15 mouse cellular contexts compared by ENCODE assay signal in genomic region chr1:193870731-193871130, GRCm38 (mm10).
A peak's percentile ranks its signal among the peaks of the same experiment; 100 is the strongest.
DNase-seq lines count a peak whose midpoint lies in the region; ATAC-seq and TF ChIP-seq lines count a peak whose summit lies in the region.
"Had no signal": no experiment of that assay in that cellular context is flagged by ENCODE, and none has a peak within 500 bp of the region (broad histone marks: within the 10 kb centered on the region; RNA-seq: fewer than 3 reads in every experiment).

No protein-coding gene starts in this region.

- H3K4me1 ChIP-seq in kidney, embryonic 16.5 days (ENCODE audit: insufficient read depth, low read length) = no peaks in the 10 kb centered on the region
- no peaks in the 10 kb centered on the region for H3K4me1 ChIP-seq in kidney, embryonic 14.5 days (ENCODE audit: control insufficient read depth, insufficient read depth, low read length)
- no peaks in the 10 kb centered on the region for H3K4me1 ChIP-seq in kidney, postnatal 0 days (replicated peaks; ENCODE audit: insufficient read depth, low read length)
- H3K4me1 ChIP-seq in forebrain, postnatal 0 days (ENCODE audit: insufficient read depth) = no peaks in the 10 kb centered on the region
- H3K4me1 ChIP-seq: liver, embryonic 15.5 days had no signal

- no peak for TF ChIP-seq CTCF in kidney, postnatal 0 days (IDR thresholded peaks at IDR 0.05; ENCODE audit: low read depth)
- TF ChIP-seq CTCF in forebrain, postnatal 0 days (IDR thresholded peaks at IDR 0.05; ENCODE audit: low read depth) = no peak

- H3K9me3 ChIP-seq in kidney, embryonic 16.5 days (ENCODE audit: low read length) = no peaks in the 10 kb centered on the region
- H3K9me3 ChIP-seq in kidney, embryonic 14.5 days (ENCODE audit: control insufficient read depth, low read length) = no peaks in the 10 kb centered on the region
- H3K9me3 ChIP-seq in kidney, postnatal 0 days (replicated peaks; ENCODE audit: low read length) = no peaks in the 10 kb centered on the region
- H3K9me3 ChIP-seq in forebrain, postnatal 0 days (ENCODE audit: low read length) = no peaks in the 10 kb centered on the region
- H3K9me3 ChIP-seq: forebrain, embryonic 10.5 days; liver, embryonic 15.5 days; midbrain, embryonic 12.5 days had no signal

- no peak overlapping the region for H3K4me3 ChIP-seq in kidney, embryonic 16.5 days (ENCODE audit: low read length)
- no peak overlapping the region for H3K4me3 ChIP-seq in kidney, embryonic 14.5 days (ENCODE audit: low read length)
- no peak overlapping the region for H3K4me3 ChIP-seq in kidney, postnatal 0 days (replicated peaks; ENCODE audit: low read depth, low read length)
- no peak overlapping the region for H3K4me3 ChIP-seq in forebrain, postnatal 0 days (ENCODE audit: low read depth, low read length)
- H3K4me3 ChIP-seq: forebrain, embryonic 10.5 days; liver, embryonic 15.5 days; midbrain, embryonic 12.5 days had no signal

- H3K27ac ChIP-seq in kidney, embryonic 16.5 days (ENCODE audit: low read length) = no peak overlapping the region
- H3K27ac ChIP-seq in kidney, embryonic 14.5 days (ENCODE audit: low read depth, low read length) = no peak overlapping the region
- no peak overlapping the region for H3K27ac ChIP-seq in kidney, postnatal 0 days
- H3K27ac ChIP-seq in forebrain, postnatal 0 days (ENCODE audit: low read depth, low read length) = no peak overlapping the region
- H3K27ac ChIP-seq: forebrain, embryonic 10.5 days; liver, embryonic 15.5 days; midbrain, embryonic 12.5 days had no signal

- H3K27me3 ChIP-seq in kidney, embryonic 16.5 days (ENCODE audit: insufficient read depth, low read length) = no peaks in the 10 kb centered on the region
- no peaks in the 10 kb centered on the region for H3K27me3 ChIP-seq in kidney, embryonic 14.5 days (ENCODE audit: control insufficient read depth, insufficient read depth, low read length)
- no peaks in the 10 kb centered on the region for H3K27me3 ChIP-seq in kidney, postnatal 0 days (ENCODE audit: insufficient read depth, low read length)
- no peaks in the 10 kb centered on the region for H3K27me3 ChIP-seq in forebrain, postnatal 0 days (ENCODE audit: insufficient read depth, low read length)
- H3K27me3 ChIP-seq: liver, embryonic 15.5 days; midbrain, embryonic 12.5 days had no signal

- WGBS in kidney, embryonic 16.5 days = 44% methylated on average over 2 of the region's 2 CpGs
- 47% methylated on average over 2 of the region's 2 CpGs for WGBS in kidney, embryonic 14.5 days
- WGBS in kidney, postnatal 0 days = 49% methylated on average over 2 of the region's 2 CpGs
- WGBS in forebrain, postnatal 0 days = 73% methylated on average over 2 of the region's 2 CpGs

- no peak overlapping the region for H3K9ac ChIP-seq in kidney, embryonic 16.5 days (replicated peaks; ENCODE audit: low read length)
- no peak overlapping the region for H3K9ac ChIP-seq in kidney, embryonic 14.5 days (ENCODE audit: low read depth, low read length)
- H3K9ac ChIP-seq in kidney, postnatal 0 days (ENCODE audit: low read depth, low read length) = no peak overlapping the region
- H3K9ac ChIP-seq in forebrain, postnatal 0 days = no peak overlapping the region
- H3K9ac ChIP-seq: liver, embryonic 15.5 days; midbrain, embryonic 12.5 days had no signal

- ATAC-seq in kidney, embryonic 16.5 days (ENCODE audit: low FRiP score, low TSS enrichment) = 0 out of 2 replicates have a peak, but pooled peaks have one; percentile 31
- no peak for ATAC-seq in kidney, embryonic 14.5 days (ENCODE audit: low FRiP score, low TSS enrichment)
- no peak for ATAC-seq in kidney, postnatal 0 days (replicated peaks; ENCODE audit: low FRiP score, low read depth)
- no peak for ATAC-seq in forebrain, postnatal 0 days
- ATAC-seq: hindbrain, embryonic 16.5 days had no signal

- DNase-seq in adrenal gland, adult (ENCODE audit: inconsistent age in 2 of 2, low spot score in 1 of 2) = peak; percentile 24 to 78
- DNase-seq in adrenal gland, postnatal 25 days = no peak
- DNase-seq in kidney, postnatal 0 days (ENCODE audit: low spot score) = peak; percentile 48
- peak; percentile 42 for DNase-seq in lung, postnatal 36 days
- DNase-seq in thymus, postnatal 25 days = no peak
- no peak for DNase-seq in forebrain, postnatal 0 days
- DNase-seq: cerebellum, adult 9-10 months; gastrocnemius, postnatal 10 days; left cerebral cortex, postnatal 4 days had no signal

- no peaks in the 10 kb centered on the region for H3K36me3 ChIP-seq in kidney, embryonic 16.5 days (ENCODE audit: insufficient read depth, low read length)
- no peaks in the 10 kb centered on the region for H3K36me3 ChIP-seq in kidney, embryonic 14.5 days (ENCODE audit: control insufficient read depth, insufficient read depth, low read length)
- no peaks in the 10 kb centered on the region for H3K36me3 ChIP-seq in kidney, postnatal 0 days (ENCODE audit: insufficient read depth, low read length)
- H3K36me3 ChIP-seq in forebrain, postnatal 0 days (ENCODE audit: insufficient read depth) = no peaks in the 10 kb centered on the region
- H3K36me3 ChIP-seq: forebrain, embryonic 10.5 days; liver, embryonic 15.5 days; midbrain, embryonic 12.5 days had no signal

- H3K4me2 ChIP-seq in kidney, embryonic 16.5 days (replicated peaks; ENCODE audit: low read depth, low read length) = no peak overlapping the region
- H3K4me2 ChIP-seq in kidney, embryonic 14.5 days (replicated peaks; ENCODE audit: low read depth, low read length) = no peak overlapping the region
- no peak overlapping the region for H3K4me2 ChIP-seq in kidney, postnatal 0 days (ENCODE audit: low read length)
- H3K4me2 ChIP-seq in forebrain, postnatal 0 days (ENCODE audit: low read depth) = no peak overlapping the region
- H3K4me2 ChIP-seq: liver, embryonic 15.5 days; midbrain, embryonic 12.5 days had no signal

Comparison
In these comparisons a context has a peak if more than half of its experiments do, and no peak if none do; other contexts are left out.
1. DNase-seq: peak in adrenal gland, adult (2 of 2), kidney, postnatal 0 days (single experiment) and lung, postnatal 36 days (single experiment); none in adrenal gland, postnatal 25 days (single experiment), thymus, postnatal 25 days (single experiment) and forebrain, postnatal 0 days (single experiment).